Mouse (Mus musculus) megakaryocyte, adult 5-6 weeks (primary cell): ENCODE results near the gene Tmem238. TPM values are rescaled to one million over a fixed set of nuclear protein-coding genes. Genes with fewer than 3 reads are reported as not detected.
A peak's percentile ranks its signal among the peaks of the same experiment; 100 is the strongest.
"Not testable (repeated sequence)": the region's sequence is repeated elsewhere in the genome, so short reads cannot be mapped to it uniquely, and the experiment has no call there.

Experiments
- ATAC-seq: 2 replicates; pipeline ENCODE4 v1.8.0; 2016; ENCODE audit warnings: mild to moderate bottlenecking, inconsistent platforms; ENCODE audit not compliant: poor library complexity, severe bottlenecking
- total RNA-seq, 2 experiments: library from RNA; stranded (forward) in 1 of 2; stranded (reverse) in 1 of 2; fragments of 153-499, 151-499 nt in 1 of 2; fragments of 221-1000, 200-1000 nt in 1 of 2; gene quantifications; 2 replicates each; pipeline versions ENCODE4 v1.2.3 to v1.2.4; 2015 to 2017

Gene Tmem238
- total RNA-seq (2015) (1.3 and 3.0 TPM in 2 replicates), total RNA-seq (2017) (0.61 and 2.5 TPM in 2 replicates)

- peak; percentile 19 for ATAC-seq
Measured at GRCm38 (mm10) chr7:4789436-4789935, at the start of gene Tmem238. Gene Tmem238 (minus strand): TSS chr7:4789656.

GRCm38 (mm10) chr7:4837639-4838038 lies 48.2 kb upstream of the Tmem238 start:
- no peak for ATAC-seq

- peak; percentile 89 for ATAC-seq
Measured at GRCm38 (mm10) chr7:4836351-4836792, 46.9 kb upstream of the Tmem238 start.

- no peak for ATAC-seq
Measured at GRCm38 (mm10) chr7:4835631-4836327, 46.3 kb upstream of the Tmem238 start.

GRCm38 (mm10) chr7:4830476-4830875 lies 41.0 kb upstream of the Tmem238 start:
- ATAC-seq, result no peak

- ATAC-seq, result no peak
Measured at GRCm38 (mm10) chr7:4825365-4825764, 35.9 kb upstream of the Tmem238 start.

GRCm38 (mm10) chr7:4822162-4822907 lies 32.9 kb upstream of the Tmem238 start:
- no peak for ATAC-seq

GRCm38 (mm10) chr7:4821690-4822089 lies 32.2 kb upstream of the Tmem238 start:
- no peak for ATAC-seq

- not testable (repeated sequence) for ATAC-seq
Measured at GRCm38 (mm10) chr7:4820925-4821324, 31.5 kb upstream of the Tmem238 start.

- ATAC-seq, result no peak
Measured at GRCm38 (mm10) chr7:4816559-4816958, 27.1 kb upstream of the Tmem238 start.

GRCm38 (mm10) chr7:4813105-4813791 lies 23.8 kb upstream of the Tmem238 start:
- no peak for ATAC-seq

- ATAC-seq, result peak; percentile 90
Measured at GRCm38 (mm10) chr7:4812303-4813104, 23.0 kb upstream of the Tmem238 start, which contains the start of gene Ube2s. Gene Ube2s (minus strand): TSS chr7:4812590.

GRCm38 (mm10) chr7:4811842-4812302 lies 22.4 kb upstream of the Tmem238 start:
- no peak for ATAC-seq

- ATAC-seq, result not testable (repeated sequence)
Measured at GRCm38 (mm10) chr7:4811131-4811530, 21.7 kb upstream of the Tmem238 start.

GRCm38 (mm10) chr7:4806716-4807115 lies 17.3 kb upstream of the Tmem238 start:
- ATAC-seq, result peak; percentile 83

GRCm38 (mm10) chr7:4802247-4802646 lies 12.8 kb upstream of the Tmem238 start:
- no peak for ATAC-seq

GRCm38 (mm10) chr7:4795767-4796433 lies 6.4 kb upstream of the Tmem238 start:
- ATAC-seq, result no peak

- ATAC-seq, result no peak
Measured at GRCm38 (mm10) chr7:4794631-4795168, 5.2 kb upstream of the Tmem238 start.

GRCm38 (mm10) chr7:4793674-4794073 lies 4.2 kb upstream of the Tmem238 start:
- no peak for ATAC-seq
